Mouse (Mus musculus) intestine, embryonic 14.5 days (tissue): Measurements from ENCODE around the gene Sgms1. TPM values are rescaled to one million over a fixed set of nuclear protein-coding genes. Genes with fewer than 3 reads are reported as not detected.
A peak's percentile ranks its signal among the peaks of the same experiment; 100 is the strongest.

ENCODE experiments used
- ATAC-seq: fragments of 200-750 bp; cut with Nextera tagmentation; replicated peaks from 2 replicates; pipeline ENCODE4 v1.8.0; 2017; ENCODE audit warnings: low read depth, moderate number of reproducible peaks, moderate TSS enrichment, moderate library complexity; ENCODE audit not compliant: low FRiP score, low TSS enrichment
- DNase-seq: peaks from one replicate; pipeline ENCODE4 v3.0.0-alpha.2; 2018; ENCODE audit warnings: low spot score
- H3K27ac ChIP-seq: fragments of 300-500 bp; sonication (generic); 2 replicates; pipeline ENCODE4 v1.5.1; 2014; ENCODE audit warnings: low read depth, mild to moderate bottlenecking, control low read depth
- H3K27me3 ChIP-seq: fragments of 300-500 bp; sonication (generic); replicated peaks from 2 replicates; pipeline ENCODE4 v1.6.1; 2014; ENCODE audit warnings: low read length, control low read depth; ENCODE audit not compliant: control insufficient read depth, insufficient read depth
- H3K36me3 ChIP-seq: fragments of 300-500 bp; sonication (generic); 2 replicates; pipeline ENCODE4 v1.6.1; 2014; ENCODE audit warnings: low read length, control low read depth; ENCODE audit not compliant: control insufficient read depth, insufficient read depth
- H3K4me1 ChIP-seq: fragments of 300-500 bp; sonication (generic); replicated peaks from 2 replicates; pipeline ENCODE4 v1.6.1; 2014; ENCODE audit warnings: low read length, control low read depth, mixed read lengths; ENCODE audit not compliant: control insufficient read depth, insufficient read depth
- H3K4me2 ChIP-seq: fragments of 300-500 bp; sonication (generic); 2 replicates; pipeline ENCODE4 v1.6.1; 2014; ENCODE audit warnings: low read length
- H3K4me3 ChIP-seq: fragments of 300-500 bp; sonication (generic); 2 replicates; pipeline ENCODE4 v1.5.1; 2014; ENCODE audit warnings: low read depth, low read length, control low read depth, mixed read lengths
- H3K9ac ChIP-seq: fragments of 300-500 bp; sonication (generic); 2 replicates; pipeline ENCODE4 v1.6.1; 2014; ENCODE audit warnings: mild to moderate bottlenecking, low read length
- H3K9me3 ChIP-seq: fragments of 300-500 bp; sonication (generic); 2 replicates; pipeline ENCODE4 v1.6.1; 2016; ENCODE audit warnings: low read length, control low read depth; ENCODE audit not compliant: control insufficient read depth
- WGBS: fragments of 180-500 bp; shearing (Covaris S2); extraction: QIAGEN DNeasy Blood & Tissue Kit; methylation state at CpG from one replicate; pipeline ENCODE4 v1.1.7; 2014; 5-methylcytosine and 5-hydroxymethylcytosine counted together
- polyA plus RNA-seq: library from polyadenylated mRNA; unstranded; fragments of >200 nt; fragmentation: Nextera tagmentation; extraction: Ambion mirVana; gene quantifications from 2 replicates; pipeline ENCODE4 v1.2.1, GENCODE M21; 2014

Sgms1 gene
- polyA plus RNA-seq, 1 experiment from 2014 or later: 37.5 TPM

DNA sequence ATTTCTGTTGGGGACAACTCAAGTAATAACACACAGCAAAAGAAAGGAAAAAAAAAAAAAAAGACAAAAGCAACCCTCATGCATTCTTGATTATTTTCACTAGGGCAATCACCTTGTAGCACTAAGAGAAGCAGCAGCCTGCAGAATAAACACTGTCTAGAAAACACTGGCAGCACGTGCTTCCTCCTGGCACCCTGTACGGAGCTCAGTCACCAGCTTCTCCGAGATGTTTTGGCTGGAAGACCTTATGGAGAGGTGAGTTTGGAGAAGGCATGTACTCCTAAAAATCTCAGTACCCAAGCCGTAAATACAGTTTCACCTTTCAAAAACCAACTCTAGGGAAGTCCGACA lies 179.4 kb downstream of the Sgms1 start:
- Histone ChIP-seq H3K9me3 (no peaks in the 10 kb centered on the region), H3K4me1 (peaks cover 12% of the 10 kb centered on the region), H3K27me3 (no peaks in the 10 kb centered on the region), H3K36me3 (no peaks in the 10 kb centered on the region), H3K9ac (peak overlapping the region; percentile 49), H3K4me2 (peak overlapping the region; percentile 80), H3K27ac (peak overlapping the region; percentile 86; the same call in 1 of the 2 replicates), H3K4me3 (peak overlapping the region; percentile 53)
- peak; percentile 58 for DNase-seq
- ATAC-seq: no peak
- WGBS: 17% methylated on average over 5 of the region's 5 CpGs

DNA sequence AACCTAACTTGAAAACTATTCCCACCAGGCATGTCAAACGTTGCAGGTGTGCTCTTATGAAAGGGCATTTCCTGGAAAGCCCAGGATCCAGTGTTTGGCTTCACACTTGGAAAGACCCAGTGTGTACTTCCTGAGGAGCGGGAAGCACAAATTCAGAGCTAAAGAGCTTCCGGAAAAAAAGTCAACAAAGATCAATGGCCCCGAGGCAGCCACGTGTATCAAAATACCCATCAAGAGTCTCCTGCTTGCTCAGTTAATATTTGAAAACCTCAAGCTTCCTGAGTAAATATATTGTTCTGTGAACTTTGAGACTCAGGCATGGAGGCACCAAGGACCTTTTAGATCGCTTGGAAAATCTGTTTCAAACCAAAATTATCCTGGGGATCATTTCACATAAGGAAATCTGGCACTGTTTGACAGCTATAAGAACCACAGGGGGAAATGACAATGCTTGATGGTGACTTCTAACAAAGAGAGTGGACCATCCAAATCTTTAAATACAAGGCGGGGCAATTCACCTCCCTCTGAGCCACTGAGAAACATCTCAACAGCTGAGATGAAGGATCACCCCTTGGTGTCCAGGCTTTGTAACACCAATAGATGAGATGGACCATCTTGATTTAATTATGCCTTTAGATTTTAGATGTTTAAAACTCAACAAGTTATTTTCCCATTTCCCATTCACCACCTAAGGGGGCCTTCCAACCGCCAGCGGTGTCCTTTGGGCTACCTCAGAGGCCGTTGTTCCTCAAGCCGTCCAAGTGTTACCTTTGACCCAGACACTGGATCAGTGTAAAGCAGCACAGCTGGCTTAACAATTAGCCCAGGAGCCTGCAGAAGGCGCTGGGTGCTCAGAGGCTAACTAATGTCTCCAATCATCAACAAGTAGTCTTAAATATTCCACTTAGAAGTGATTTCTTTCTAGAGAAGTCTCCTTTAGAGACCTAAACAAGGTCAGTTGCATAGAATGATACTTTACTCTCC lies 187.1 kb downstream of the Sgms1 start:
- Histone ChIP-seq H3K9me3 (no peaks in the 10 kb centered on the region), H3K4me2 (no peak overlapping the region), H3K4me1 (no peaks in the 10 kb centered on the region; the same call in 1 of the 2 replicates), H3K9ac (no peak overlapping the region), H3K27me3 (no peaks in the 10 kb centered on the region), H3K27ac (no peak overlapping the region), H3K36me3 (no peaks in the 10 kb centered on the region), H3K4me3 (no peak overlapping the region)
- ATAC-seq (no peak), DNase-seq (no peak)
- WGBS: 76% methylated on average over 12 of the region's 12 CpGs

DNA sequence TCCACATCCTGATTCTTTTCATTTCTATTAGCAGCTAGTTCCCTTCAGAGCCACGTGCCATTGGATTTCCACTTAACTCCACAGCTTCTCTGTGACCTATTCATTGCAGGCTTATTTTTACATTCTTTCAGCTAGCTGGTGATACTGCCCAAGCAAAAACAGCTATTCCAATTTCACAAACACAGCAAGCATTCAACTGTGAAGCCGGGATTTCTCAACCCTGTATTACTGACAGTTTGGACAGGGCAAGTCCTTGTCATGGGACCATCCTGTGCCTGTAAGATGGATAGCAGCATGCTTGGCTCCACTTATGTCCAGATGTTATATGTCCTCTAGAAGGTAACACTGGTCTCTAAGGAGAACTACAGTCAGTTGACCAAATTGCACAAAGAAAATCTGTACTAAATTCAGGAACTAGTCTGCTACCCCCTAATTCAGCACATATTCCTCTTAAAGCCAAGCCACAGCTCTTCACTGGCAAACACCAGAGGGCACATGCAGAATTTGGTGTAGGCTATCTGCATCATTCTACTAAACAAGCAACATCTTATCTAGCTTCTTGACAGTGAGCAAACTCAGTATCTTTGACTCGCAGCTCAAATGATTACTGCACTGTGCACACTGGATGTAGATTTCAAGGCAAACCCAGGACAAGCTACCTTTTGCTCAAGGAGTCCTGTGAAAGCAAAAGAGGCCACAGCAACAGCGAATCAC lies 189.5 kb downstream of the Sgms1 start:
- no peak overlapping the region for H3K4me2 ChIP-seq
- H3K4me1 ChIP-seq: peaks cover 7% of the 10 kb centered on the region; the same call in 1 of the 2 replicates
- DNase-seq: no peak
- no peak overlapping the region for H3K27ac ChIP-seq
- no peaks in the 10 kb centered on the region for H3K9me3 ChIP-seq
- H3K27me3 ChIP-seq: no peaks in the 10 kb centered on the region
- WGBS: 83% methylated on average over 4 of the region's 4 CpGs
- no peaks in the 10 kb centered on the region for H3K36me3 ChIP-seq
- H3K4me3 ChIP-seq: no peak overlapping the region
- no peak for ATAC-seq
- no peak overlapping the region for H3K9ac ChIP-seq

DNA sequence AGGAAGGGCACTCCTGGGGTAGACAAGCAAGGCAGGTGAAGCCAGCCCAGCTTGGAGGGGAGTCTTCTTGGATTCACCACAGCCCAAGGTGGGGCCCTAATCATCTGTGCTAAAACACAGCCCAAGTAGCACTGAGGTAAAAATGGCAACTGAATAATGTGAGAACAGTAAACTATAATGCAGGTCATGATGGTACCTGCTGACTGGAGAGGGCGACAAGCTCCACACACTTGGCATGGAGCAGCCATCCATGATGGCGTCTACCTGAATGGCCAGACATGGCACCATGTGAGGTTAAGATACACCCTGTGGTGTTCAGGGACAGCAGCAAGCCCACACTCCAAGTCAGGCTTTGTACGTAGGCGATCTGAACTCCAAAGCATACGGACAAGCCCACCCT lies 190.4 kb downstream of the Sgms1 start:
- no peaks in the 10 kb centered on the region for H3K9me3 ChIP-seq
- ATAC-seq: no peak
- no peak overlapping the region for H3K9ac ChIP-seq
- no peak overlapping the region for H3K27ac ChIP-seq
- H3K4me1 ChIP-seq: peaks cover 7% of the 10 kb centered on the region; the same call in 1 of the 2 replicates
- WGBS: 95% methylated on average over 5 of the region's 5 CpGs
- H3K4me2 ChIP-seq: no peak overlapping the region
- no peaks in the 10 kb centered on the region for H3K27me3 ChIP-seq
- no peak overlapping the region for H3K4me3 ChIP-seq
- no peaks in the 10 kb centered on the region for H3K36me3 ChIP-seq
- no peak for DNase-seq

DNA sequence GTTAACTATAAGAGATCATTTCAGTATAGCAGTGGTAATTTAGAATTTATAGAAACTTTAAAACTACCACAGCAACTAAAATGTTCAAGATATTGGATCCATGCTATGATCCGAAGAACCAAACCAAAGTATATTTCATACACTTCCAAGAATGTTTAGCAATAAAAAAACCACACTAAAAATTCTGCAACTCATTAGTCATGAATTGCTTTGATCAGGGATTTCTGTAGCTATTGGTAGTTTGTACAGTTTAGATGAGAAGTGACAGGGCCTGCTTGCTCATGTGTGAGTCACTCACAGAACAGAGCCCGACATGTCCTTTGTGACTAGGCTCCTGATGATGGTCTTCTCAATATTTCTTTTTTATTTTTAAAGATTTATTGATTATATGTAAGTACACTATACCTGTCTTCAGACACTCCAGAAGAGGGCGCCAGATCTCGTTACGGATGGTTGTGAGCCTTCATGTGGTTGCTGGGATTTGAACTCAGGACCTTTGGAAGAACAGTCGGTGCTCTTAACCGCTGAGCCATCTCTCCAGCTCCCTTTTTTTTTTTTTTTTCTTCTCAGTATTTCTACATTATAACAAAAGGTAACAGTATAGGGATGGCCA lies 190.9 kb downstream of the Sgms1 start:
- Histone ChIP-seq H3K27me3 (no peaks in the 10 kb centered on the region), H3K27ac (no peak overlapping the region), H3K4me3 (no peak overlapping the region), H3K9me3 (no peaks in the 10 kb centered on the region), H3K36me3 (no peaks in the 10 kb centered on the region), H3K9ac (no peak overlapping the region), H3K4me2 (no peak overlapping the region), H3K4me1 (peaks cover 7% of the 10 kb centered on the region; the same call in 1 of the 2 replicates)
- 90% methylated on average over 7 of the region's 7 CpGs for WGBS
- DNase-seq (no peak), ATAC-seq (no peak)

DNA sequence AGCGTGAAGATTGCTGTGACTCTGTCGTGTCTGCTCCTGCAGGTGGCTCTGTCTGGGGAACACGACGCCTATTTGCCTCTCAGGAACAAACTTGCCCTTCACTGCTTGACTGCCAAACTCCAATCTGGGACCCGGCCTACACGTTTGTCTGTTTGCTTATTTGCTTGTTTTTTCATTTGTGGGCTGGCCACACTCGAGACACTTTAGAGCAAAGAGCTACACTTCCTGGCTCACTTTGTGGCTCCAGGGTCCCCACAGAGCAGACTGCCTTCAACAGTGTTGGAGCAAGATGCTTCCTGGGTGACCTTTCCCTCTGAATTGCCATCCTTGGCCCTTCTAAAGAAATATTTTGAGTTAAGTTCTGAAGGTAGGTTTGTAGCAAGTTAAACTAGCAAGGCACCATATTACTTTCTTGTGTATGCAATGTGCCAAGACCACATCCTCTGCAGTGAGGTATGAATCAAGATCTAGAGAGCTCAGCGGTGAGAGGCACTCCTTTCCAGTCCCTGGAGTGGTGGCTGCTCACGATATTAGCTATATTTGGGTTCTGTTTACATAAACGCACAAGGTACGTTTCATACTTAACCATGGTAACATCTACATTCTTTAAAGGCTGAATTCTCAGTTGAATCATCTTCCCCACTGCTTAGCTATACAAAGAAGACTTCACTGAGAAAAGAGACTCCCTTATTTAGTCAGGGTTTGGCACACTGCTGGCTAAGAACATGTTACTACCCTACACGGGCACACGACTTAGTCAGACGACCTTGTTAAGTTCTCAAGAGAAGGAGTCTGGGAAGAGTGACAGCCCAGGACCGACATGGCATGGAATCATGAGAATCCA lies 192.3 kb downstream of the Sgms1 start:
- Histone ChIP-seq H3K4me3 (no peak overlapping the region), H3K27ac (peak overlapping the region; percentile 70), H3K4me1 (peaks cover 7% of the 10 kb centered on the region; the same call in 1 of the 2 replicates), H3K4me2 (no peak overlapping the region), H3K9ac (no peak overlapping the region), H3K27me3 (no peaks in the 10 kb centered on the region), H3K9me3 (no peaks in the 10 kb centered on the region), H3K36me3 (no peaks in the 10 kb centered on the region)
- 58% methylated on average over 15 of the region's 15 CpGs for WGBS
- no peak for ATAC-seq
- no peak for DNase-seq

DNA sequence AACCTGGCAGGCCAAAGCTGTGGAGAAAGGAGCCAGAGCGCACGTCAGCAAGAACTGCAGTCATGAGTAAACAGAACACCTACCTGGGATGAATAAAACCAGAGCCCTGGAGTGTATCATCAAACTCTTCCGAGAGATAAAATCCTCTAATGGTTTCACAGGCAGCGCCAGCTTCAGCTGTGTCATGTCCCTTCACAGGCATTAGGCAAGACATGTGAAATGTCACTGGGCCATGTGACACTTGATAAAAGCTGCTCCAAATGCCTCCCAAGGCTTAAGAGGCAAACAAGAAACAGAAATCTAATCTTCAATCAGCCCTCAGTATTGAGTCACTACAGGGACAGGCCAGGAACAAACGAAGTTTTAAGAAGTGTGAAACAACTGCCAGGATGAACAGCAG lies 193.3 kb downstream of the Sgms1 start:
- ATAC-seq (no peak), DNase-seq (peak; percentile 49)
- peaks cover 7% of the 10 kb centered on the region; the same call in 1 of the 2 replicates for H3K4me1 ChIP-seq
- H3K9ac ChIP-seq: no peak overlapping the region
- peak overlapping the region; percentile 70; the same call in 1 of the 2 replicates for H3K27ac ChIP-seq
- no peaks in the 10 kb centered on the region for H3K36me3 ChIP-seq
- no peak overlapping the region for H3K4me2 ChIP-seq
- H3K4me3 ChIP-seq: no peak overlapping the region
- no peaks in the 10 kb centered on the region for H3K9me3 ChIP-seq
- no peaks in the 10 kb centered on the region for H3K27me3 ChIP-seq
- 28% methylated on average over 5 of the region's 5 CpGs for WGBS

DNA sequence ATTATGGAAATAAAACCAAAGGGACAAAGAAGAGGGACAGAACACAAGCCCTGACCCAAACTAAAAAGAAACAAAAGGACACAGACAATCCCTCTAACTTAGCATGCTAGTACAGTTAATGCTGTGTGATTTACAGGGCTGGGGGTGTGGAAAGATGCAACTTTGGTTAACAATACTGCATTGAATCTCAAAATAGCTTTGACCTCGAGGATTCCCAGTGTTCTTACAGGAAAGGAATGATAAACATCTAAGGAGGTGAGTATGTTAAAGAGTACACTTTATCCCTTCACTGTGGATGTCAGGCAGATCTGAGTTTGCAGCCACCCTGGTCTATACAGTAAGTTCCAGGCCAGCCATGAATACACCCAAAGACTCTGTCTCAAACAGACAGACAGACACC lies 194.7 kb downstream of the Sgms1 start:
- H3K4me1 ChIP-seq: peaks cover 7% of the 10 kb centered on the region; the same call in 1 of the 2 replicates
- no peaks in the 10 kb centered on the region for H3K27me3 ChIP-seq
- H3K9me3 ChIP-seq: no peaks in the 10 kb centered on the region
- no peak overlapping the region for H3K4me3 ChIP-seq
- H3K9ac ChIP-seq: no peak overlapping the region
- 13% methylated on average over 1 of the region's 1 CpGs for WGBS
- no peaks in the 10 kb centered on the region for H3K36me3 ChIP-seq
- no peak overlapping the region for H3K27ac ChIP-seq
- no peak for DNase-seq
- no peak for ATAC-seq
- no peak overlapping the region for H3K4me2 ChIP-seq
